Mouse (Mus musculus) G1E (cell line): ENCODE measurements around the gene Tfap2d. TPM values are rescaled to one million over a fixed set of nuclear protein-coding genes. Genes with fewer than 3 reads are reported as not detected.

Source experiments
- ATAC-seq: 2 replicates; pipeline ENCODE4 v1.8.0; 2016; ENCODE audit warnings: mild to moderate bottlenecking; ENCODE audit not compliant: insufficient number of reproducible peaks, poor library complexity, low FRiP score, severe bottlenecking; ENCODE audit errors: extremely low read depth
- DNase-seq: peaks from one replicate; pipeline ENCODE4 v3.0.0; 2012; ENCODE audit warnings: low spot score
- H3K27me3 ChIP-seq: 2 replicates; pipeline ENCODE4 v1.6.1; 2012; ENCODE audit warnings: mild to moderate bottlenecking, low read length, inconsistent platforms; ENCODE audit not compliant: insufficient read depth
- H3K36me3 ChIP-seq: replicated peaks from 2 replicates; pipeline ENCODE3; 2012; ENCODE audit warnings: mild to moderate bottlenecking, inconsistent platforms
- H3K4me1 ChIP-seq: 2 replicates; pipeline ENCODE4 v1.6.1; 2012; ENCODE audit warnings: low read depth, low read length, inconsistent platforms, mixed read lengths; ENCODE audit not compliant: insufficient read depth
- H3K4me3 ChIP-seq: 2 replicates; pipeline ENCODE4 v1.5.1; 2012; ENCODE audit warnings: low read depth, mild to moderate bottlenecking, inconsistent platforms, low read length, moderate library complexity, mixed read lengths
- H3K9me3 ChIP-seq: replicated peaks from 2 replicates; pipeline ENCODE4 v1.6.1; 2012; ENCODE audit warnings: inconsistent platforms
- CTCF ChIP-seq: IDR thresholded peaks from 2 replicates; pipeline ENCODE4 v1.5.1; 2012; ENCODE audit warnings: low read depth, low read length, inconsistent platforms, mixed read lengths
- GATA1 ChIP-seq: IDR thresholded peaks from 2 replicates; pipeline ENCODE4 v1.6.1; 2012; ENCODE audit warnings: borderline replicate concordance, low read length, inconsistent platforms, mixed read lengths
- GATA2 ChIP-seq: IDR thresholded peaks from 2 replicates; pipeline ENCODE4 v1.6.1; 2012; ENCODE audit warnings: low read depth, low read length, inconsistent platforms, borderline replicate concordance
- POLR2AphosphoS5 ChIP-seq: IDR thresholded peaks from 2 replicates; pipeline ENCODE4 v1.6.1; 2012; ENCODE audit warnings: low read depth, low read length, inconsistent platforms; ENCODE audit not compliant: insufficient replicate concordance
- TAL1 ChIP-seq: conservative IDR thresholded peaks from 2 replicates; pipeline ENCODE4 v1.6.1; 2012; ENCODE audit warnings: low read depth, low read length, inconsistent platforms, mixed read lengths
- polyA plus RNA-seq: library from polyadenylated mRNA; stranded (reverse); fragments of >175 nt; gene quantifications from 2 replicates; pipeline ENCODE4 v1.2.3, GENCODE M21; 2012
- total RNA-seq, 2 experiments: library from RNA; stranded (forward) in 1 of 2; stranded (reverse) in 1 of 2; fragments of 200-1000 nt in 1 of 2; fragments of >200 nt in 1 of 2; fragmentation: Nextera tagmentation in 1 of 2; gene quantifications; 2 replicates each; pipeline ENCODE4 v1.2.3; 2014 to 2017

Tfap2d gene
- total and polyA plus RNA-seq, 3 experiments = 2.2 TPM; not detected in 2

GRCm38 (mm10) chr1:19209776-19210175, 107.0 kb downstream of the Tfap2d start:
- DNase-seq (no peak), ATAC-seq (no peak)
- Histone ChIP-seq H3K4me3 (no peak overlapping the region), H3K27me3 (no peaks in the 10 kb centered on the region), H3K9me3 (peaks cover 9% of the 10 kb centered on the region), H3K36me3 (no peaks in the 10 kb centered on the region), H3K4me1 (no peaks in the 10 kb centered on the region)
- TF ChIP-seq POLR2AphosphoS5 = no peak

- DNase-seq (no peak), ATAC-seq (no peak)
- no peaks in the 10 kb centered on the region for H3K4me1 ChIP-seq
- peaks cover 9% of the 10 kb centered on the region for H3K9me3 ChIP-seq
- TF ChIP-seq CTCF (no peak), POLR2AphosphoS5 (no peak), GATA1 (no peak), GATA2 (no peak), TAL1 (no peak)
- no peak overlapping the region for H3K4me3 ChIP-seq
- H3K36me3 ChIP-seq = no peaks in the 10 kb centered on the region
- H3K27me3 ChIP-seq = no peaks in the 10 kb centered on the region
Observed at GRCm38 (mm10) chr1:19210215-19211032, 107.6 kb downstream of the Tfap2d start.

- peaks cover 9% of the 10 kb centered on the region for H3K9me3 ChIP-seq
- no peaks in the 10 kb centered on the region for H3K4me1 ChIP-seq
- no peak for DNase-seq
- H3K36me3 ChIP-seq = no peaks in the 10 kb centered on the region
- no peaks in the 10 kb centered on the region for H3K27me3 ChIP-seq
- no peak overlapping the region for H3K4me3 ChIP-seq
- no peak for ATAC-seq
- TF ChIP-seq TAL1 (no peak), GATA1 (no peak), GATA2 (no peak), POLR2AphosphoS5 (no peak), CTCF (no peak)
Observed at GRCm38 (mm10) chr1:19211033-19211405, 108.2 kb downstream of the Tfap2d start.

GRCm38 (mm10) chr1:19211546-19212154, 108.8 kb downstream of the Tfap2d start:
- H3K4me3 ChIP-seq = no peak overlapping the region
- H3K27me3 ChIP-seq = no peaks in the 10 kb centered on the region
- H3K36me3 ChIP-seq = no peaks in the 10 kb centered on the region
- DNase-seq = no peak
- H3K9me3 ChIP-seq = peaks cover 9% of the 10 kb centered on the region
- no peaks in the 10 kb centered on the region for H3K4me1 ChIP-seq
- TF ChIP-seq GATA1 (no peak), POLR2AphosphoS5 (no peak), TAL1 (no peak), GATA2 (no peak), CTCF (no peak)
- ATAC-seq = no peak

GRCm38 (mm10) chr1:19212691-19213090, 109.9 kb downstream of the Tfap2d start:
- Histone ChIP-seq H3K4me3 (no peak overlapping the region), H3K4me1 (no peaks in the 10 kb centered on the region), H3K9me3 (peaks cover 9% of the 10 kb centered on the region), H3K27me3 (no peaks in the 10 kb centered on the region), H3K36me3 (no peaks in the 10 kb centered on the region)
- no peak for TF ChIP-seq CTCF
- no peak for TF ChIP-seq TAL1
- no peak for TF ChIP-seq POLR2AphosphoS5
- TF ChIP-seq GATA2 = no peak
- no peak for TF ChIP-seq GATA1
- no peak for ATAC-seq
- DNase-seq = no peak

- no peak for DNase-seq
- Histone ChIP-seq H3K4me3 (no peak overlapping the region), H3K4me1 (no peaks in the 10 kb centered on the region), H3K9me3 (peaks cover 9% of the 10 kb centered on the region), H3K27me3 (no peaks in the 10 kb centered on the region), H3K36me3 (no peaks in the 10 kb centered on the region)
- ATAC-seq = no peak
- TF ChIP-seq GATA1 (no peak), CTCF (no peak)
Observed at GRCm38 (mm10) chr1:19213171-19213570, 110.3 kb downstream of the Tfap2d start.
